Mouse (Mus musculus) left cerebral cortex, postnatal 10 days (tissue): Measurements from ENCODE around the gene Slco2b1. TPM values are rescaled to one million over a fixed set of nuclear protein-coding genes. Genes with fewer than 3 reads are reported as not detected.
"Not testable (repeated sequence)": the region's sequence is repeated elsewhere in the genome, so short reads cannot be mapped to it uniquely, and the experiment has no call there.

Experiments
- DNase-seq, 2 experiments: peaks; one replicate each; pipeline ENCODE4 v3.0.0; 2021 to 2022; ENCODE audit warnings: low spot score in 2 of 2, mixed read lengths in 1 of 2; ENCODE audit errors: extremely low spot score in 1 of 2
- intact Hi-C: fragments of 180-260 bp; cut with DNase I; formaldehyde crosslinking; loops from one replicate; pipeline ENCODE4 v1.15.1; 2025
- total RNA-seq, 2 experiments: library from RNA; stranded (reverse); gene quantifications; 2 replicates each; pipeline ENCODE4 v1.2.3; 2021

Slco2b1 gene
- total RNA-seq, 2 experiments from 2014 or later = 15.4 to 15.8 TPM

GRCm38 (mm10) chr7:99698576-99698975 is 12.6 kb downstream of the Slco2b1 start:
- DNase-seq = no peak
- intact Hi-C loops = no loop called here

GRCm38 (mm10) chr7:99695471-99696057 is 15.6 kb downstream of the Slco2b1 start:
- DNase-seq = no peak
- intact Hi-C loops = no loop called here

GRCm38 (mm10) chr7:99694424-99694823 is 16.7 kb downstream of the Slco2b1 start:
- DNase-seq = peak in 1 of 2 experiments; percentile 80
- intact Hi-C loops = not testable (repeated sequence)

DNA sequence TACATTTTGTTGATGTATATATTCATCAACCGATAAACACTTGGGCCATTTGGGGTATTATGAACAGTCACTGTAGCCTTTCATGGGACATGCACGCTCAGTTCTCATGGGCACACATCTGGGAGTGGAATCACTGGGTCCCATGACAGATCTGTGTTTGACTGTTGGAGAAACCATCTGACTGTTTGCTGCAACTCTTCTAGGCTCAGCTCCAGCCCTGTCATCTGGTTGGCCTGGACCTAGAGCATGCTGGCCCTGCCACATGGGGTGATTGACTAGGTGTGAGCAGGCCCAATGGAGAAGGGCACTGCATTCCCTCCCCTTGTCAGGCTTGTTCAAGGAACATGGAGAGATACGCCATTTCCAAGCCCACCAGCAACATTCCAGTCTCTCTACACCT is 17.2 kb downstream of the Slco2b1 start:
- no peak for DNase-seq

DNA sequence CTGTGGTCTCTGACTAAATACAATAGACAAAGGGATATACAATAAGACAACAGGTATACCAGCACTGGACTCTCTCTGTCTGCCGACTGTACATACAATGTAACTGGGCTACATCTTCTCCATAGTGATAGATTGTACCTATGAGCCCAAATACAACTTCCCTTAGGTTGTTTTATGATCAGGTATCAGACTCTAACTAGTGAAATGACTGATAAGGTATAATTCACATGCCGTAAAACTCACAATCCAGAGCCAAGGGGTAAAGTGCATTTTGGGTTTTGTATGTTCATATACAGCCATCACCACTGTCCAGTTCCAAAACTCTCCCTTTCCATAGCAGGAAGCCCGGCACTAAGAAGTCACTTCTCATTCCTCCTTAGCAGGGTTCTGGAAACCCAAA is 17.8 kb downstream of the Slco2b1 start:
- intact Hi-C loops = no loop called here
- DNase-seq = no peak

More for the DNA sequence above, 17.2 kb downstream of the Slco2b1 start:
- intact Hi-C loops = no loop called here

DNA sequence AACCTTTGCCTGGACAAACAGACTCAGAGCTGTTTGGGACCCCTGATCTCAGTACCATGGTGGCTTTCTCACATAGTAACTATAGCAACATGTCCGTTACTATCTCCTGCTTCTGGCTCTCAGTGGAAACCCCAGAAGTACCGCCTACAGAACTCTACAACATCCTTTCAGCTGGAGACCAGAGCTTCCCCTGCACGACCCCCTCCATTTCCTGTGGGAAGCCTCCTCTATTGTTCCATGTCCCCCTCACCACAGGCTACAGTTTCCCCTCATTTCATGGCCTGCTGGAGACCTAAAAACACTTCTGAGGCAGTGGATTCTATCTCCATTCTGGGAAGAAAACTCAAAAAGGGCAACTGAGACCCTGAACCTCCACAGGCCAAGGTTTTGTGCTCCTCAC is 18.7 kb downstream of the Slco2b1 start:
- intact Hi-C loops = no loop called here
- peak in 1 of 2 experiments; percentile 60 for DNase-seq

DNA sequence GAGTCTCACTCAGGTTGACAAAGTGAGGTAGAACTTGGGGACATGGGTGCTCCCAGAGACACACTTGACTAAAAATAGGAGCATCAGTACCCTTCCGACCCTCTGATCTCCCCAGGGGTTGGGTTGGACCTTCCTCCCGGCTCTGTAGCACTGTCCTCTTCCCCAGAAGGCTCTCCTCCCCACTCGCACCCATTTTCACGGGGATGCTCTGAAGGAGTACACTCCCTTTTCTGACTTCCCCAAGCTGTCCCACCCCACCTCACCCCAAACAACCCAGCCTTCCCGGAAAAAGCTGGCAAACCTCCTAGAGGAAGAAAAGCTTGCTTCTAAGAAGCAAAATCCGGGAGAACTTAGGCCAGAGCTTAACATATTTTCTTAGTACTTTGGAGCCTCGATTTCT is 20.3 kb downstream of the Slco2b1 start:
- no peak for DNase-seq

DNA sequence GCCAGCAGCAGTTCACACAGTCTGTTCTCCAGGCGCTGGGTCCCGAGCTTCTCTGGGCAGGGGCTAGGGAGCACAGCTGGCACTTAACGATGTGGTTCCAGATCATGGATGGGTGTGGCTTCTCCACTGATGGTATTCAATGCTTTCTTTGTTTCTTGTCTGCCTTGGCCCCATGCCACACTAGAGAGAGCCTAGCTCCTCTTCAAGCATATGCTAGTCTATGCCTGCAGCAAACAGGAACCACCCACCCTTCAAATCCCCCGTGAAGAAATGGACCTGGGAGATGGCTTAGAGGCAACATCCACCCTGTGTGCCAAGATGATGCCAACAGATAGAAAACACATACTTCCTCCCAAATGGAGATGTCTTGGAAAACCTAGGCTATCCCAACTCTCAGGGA is 27.1 kb downstream of the Slco2b1 start:
- intact Hi-C loops = no loop called here
- peak in 1 of 2 experiments; percentile 51 for DNase-seq

More for the DNA sequence above, 20.3 kb downstream of the Slco2b1 start:
- intact Hi-C loops = no loop called here

DNA sequence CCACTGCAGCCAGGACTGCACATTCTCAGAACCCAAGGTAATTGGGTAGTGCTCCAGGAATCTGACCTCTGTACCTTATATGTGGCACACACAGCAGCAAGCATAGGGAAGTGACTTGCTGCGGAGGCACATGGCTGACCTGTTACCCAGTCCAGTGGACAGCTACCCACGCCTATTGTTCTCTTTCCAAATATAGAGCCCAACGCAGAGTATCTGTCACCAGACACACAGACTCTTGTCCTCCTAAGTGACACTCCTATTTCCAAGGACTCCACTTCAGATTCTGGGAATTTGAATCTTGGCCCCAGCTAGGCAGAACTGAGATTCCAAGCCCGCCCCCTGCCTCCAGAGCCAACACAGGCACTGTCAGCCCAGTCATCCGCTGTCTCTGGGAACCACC is 30.4 kb downstream of the Slco2b1 start:
- intact Hi-C loops = no loop called here
- no peak for DNase-seq

- intact Hi-C loops = no loop called here
- DNase-seq = peak in 1 of 2 experiments; percentile 29
Observed at GRCm38 (mm10) chr7:99674890-99675289, 36.2 kb downstream of the Slco2b1 start.

DNA sequence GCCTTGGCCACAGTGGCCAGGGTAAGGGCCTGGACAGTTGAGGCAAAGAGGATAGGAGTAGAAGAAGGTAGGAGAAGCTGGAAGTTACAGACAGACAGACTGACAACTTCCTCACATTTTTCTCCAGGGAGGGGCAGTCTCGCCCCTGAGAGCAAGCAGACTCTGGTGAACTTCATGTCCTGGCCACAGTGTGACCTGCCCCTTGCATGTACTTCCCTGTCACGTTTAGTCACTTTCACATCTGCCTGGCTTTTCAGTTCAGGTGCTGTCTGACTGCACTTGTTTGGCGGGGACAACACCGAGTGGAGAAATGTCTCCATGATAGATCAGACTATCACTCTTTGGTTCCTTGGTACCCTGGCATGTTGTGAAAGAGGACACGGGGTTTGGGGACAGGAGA is 36.9 kb downstream of the Slco2b1 start:
- intact Hi-C loops = no loop called here
- DNase-seq = no peak

GRCm38 (mm10) chr7:99673188-99673587 is 38.0 kb downstream of the Slco2b1 start:
- intact Hi-C loops = no loop called here
- DNase-seq = no peak

DNA sequence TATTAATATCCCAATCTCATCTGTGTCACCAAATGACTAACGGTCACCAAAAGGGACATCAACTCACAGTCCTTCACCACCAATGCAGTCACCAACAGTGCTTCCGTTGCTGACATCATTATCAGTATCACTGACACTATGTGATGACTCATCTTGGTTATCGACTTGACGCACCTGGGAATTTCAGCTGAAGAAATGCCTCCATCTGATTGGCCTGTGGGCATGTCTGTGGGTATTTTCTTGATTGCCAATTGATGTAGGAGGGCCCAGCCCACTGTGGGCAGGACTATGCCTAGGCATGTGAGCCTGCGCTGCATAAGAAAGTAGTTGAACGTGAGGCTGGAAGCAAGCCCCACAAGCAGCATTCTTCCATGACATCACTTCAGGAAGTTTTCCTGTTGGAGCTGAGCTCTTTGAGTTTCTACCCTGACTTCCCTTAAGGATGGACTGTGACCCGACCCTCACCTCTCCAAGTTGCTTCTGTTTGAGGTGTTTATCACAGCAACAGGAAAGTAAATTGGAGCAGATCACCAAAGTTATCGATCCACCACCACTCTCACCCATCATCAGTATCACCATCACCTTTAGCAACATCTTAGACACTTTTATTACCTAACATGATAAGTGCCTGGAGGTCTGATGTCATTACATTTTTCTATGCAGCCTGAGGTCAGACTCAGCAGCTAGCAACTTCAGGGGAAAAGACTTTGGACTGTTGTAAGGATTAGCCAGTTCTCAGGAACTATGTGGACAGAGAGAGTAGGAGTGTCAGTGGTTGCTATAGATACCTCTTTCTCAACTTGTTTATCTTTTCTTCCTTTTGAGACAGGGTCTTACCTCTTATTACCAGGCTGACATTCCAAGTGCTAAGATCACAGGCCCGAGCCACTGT is 39.4 kb downstream of the Slco2b1 start:
- intact Hi-C loops = no loop called here
- DNase-seq = no peak

GRCm38 (mm10) chr7:99670915-99671314 is 40.2 kb downstream of the Slco2b1 start:
- no peak for DNase-seq
- intact Hi-C loops = no loop called here

DNA sequence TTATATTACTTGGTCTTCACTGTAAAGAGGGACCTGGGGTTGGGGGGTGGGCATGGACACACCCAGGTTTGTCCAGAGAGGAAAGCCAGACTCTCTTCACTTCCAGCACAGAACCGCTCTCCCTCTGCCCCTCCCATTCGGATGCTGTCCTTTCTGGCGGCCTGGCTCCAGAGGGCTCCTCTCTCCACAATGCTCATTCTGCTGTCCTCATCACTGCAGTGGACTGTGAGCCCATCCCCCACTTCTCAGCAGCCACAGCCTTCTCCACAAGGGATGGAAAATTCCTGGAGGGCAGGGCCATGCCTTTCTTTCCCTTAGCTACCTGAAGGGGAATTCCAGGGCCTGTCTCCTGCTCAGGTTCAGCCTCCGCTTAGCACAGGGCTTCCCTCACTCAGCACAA is 42.3 kb downstream of the Slco2b1 start:
- intact Hi-C loops = no loop called here
- DNase-seq = peak in 1 of 2 experiments; percentile 75

GRCm38 (mm10) chr7:99667096-99667495 is 44.0 kb downstream of the Slco2b1 start:
- intact Hi-C loops = no loop called here
- DNase-seq = no peak

DNA sequence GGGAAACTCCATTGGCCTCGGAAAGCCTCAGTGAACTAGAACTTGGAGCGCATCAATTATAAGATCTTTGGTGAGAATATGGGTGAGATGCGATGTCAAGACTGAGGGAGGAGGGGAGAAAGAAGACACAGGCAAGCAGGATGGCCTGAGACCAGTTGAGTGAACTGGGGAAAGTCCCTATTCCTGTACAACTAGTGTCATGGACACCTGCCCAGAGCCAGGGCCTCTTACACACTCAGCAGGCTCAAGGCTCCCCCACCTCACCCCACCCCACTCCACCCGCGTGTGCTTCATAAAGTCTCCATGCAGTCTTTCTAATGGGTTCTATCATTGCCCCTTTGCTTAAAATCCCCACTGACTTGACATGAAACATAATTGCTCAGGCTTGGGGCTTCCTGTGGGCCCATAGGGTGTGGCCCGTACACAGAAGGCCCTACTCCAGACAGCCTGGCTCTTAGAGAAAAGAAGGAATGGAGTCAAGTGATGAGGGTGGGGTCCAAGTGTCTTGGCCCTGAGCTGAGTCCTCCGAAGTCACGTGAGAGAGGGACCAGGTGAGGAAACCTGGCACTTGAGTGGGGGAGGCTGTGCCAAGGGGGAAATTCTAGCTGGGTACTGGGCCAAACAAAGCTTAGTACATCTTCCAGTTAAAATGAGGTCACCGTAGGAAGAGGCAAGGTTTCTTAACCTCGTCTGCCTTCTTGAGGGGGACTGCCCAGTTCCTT is 45.2 kb downstream of the Slco2b1 start:
- no peak for DNase-seq
- intact Hi-C loops = no loop called here

DNA sequence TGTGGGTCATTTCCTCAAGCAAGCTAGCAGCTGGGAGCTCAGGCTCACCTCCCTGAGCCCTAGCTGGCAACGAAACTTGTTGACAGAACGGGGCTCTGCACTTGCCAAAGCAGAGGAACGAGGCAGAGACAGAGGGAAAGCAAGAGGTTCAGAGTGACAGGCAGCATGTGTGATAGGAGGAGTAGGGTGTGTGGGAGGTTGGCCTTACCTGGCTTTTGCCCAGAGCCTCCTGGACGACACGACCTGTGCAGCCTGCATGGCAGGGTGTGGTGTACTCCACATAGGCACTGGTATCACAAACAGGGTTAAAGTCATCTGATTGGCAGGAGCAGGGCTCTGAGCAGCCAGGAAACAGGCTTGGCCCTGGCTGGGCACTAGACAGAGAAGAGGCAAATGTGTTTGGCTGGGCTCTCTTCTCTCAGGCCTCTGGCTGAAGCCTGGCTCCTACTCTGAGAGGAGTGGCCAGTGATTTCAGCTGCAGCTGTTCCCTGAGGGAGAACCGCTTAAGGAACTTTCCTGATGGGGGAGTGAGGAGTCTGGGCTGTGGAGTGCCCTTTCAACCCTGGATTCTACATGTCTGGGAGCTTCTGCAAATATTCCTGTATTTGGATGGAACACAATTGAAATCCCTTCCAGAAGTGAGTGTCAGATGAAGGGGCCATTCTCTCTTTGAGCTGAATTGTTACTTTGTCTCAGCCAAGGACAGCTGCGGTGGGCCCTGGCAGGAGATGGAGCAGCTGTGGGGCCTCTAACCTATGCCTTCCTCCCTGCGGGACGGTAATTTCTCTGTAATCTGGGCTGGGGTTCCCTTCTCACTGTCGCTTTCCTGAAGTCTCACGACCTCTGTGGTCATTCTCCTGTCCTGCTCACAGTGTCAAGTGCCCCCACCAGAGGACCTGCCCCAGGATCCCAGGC is 46.3 kb downstream of the Slco2b1 start:
- intact Hi-C loops = no loop called here
- no peak for DNase-seq
